Mouse (Mus musculus): ENCODE data around the gene Cacng6. TPM values are rescaled to one million over a fixed set of nuclear protein-coding genes. Genes with fewer than 3 reads are reported as not detected.

The Cacng6 gene
- polyA plus RNA-seq, 1 experiment = 0.12 TPM

DNA sequence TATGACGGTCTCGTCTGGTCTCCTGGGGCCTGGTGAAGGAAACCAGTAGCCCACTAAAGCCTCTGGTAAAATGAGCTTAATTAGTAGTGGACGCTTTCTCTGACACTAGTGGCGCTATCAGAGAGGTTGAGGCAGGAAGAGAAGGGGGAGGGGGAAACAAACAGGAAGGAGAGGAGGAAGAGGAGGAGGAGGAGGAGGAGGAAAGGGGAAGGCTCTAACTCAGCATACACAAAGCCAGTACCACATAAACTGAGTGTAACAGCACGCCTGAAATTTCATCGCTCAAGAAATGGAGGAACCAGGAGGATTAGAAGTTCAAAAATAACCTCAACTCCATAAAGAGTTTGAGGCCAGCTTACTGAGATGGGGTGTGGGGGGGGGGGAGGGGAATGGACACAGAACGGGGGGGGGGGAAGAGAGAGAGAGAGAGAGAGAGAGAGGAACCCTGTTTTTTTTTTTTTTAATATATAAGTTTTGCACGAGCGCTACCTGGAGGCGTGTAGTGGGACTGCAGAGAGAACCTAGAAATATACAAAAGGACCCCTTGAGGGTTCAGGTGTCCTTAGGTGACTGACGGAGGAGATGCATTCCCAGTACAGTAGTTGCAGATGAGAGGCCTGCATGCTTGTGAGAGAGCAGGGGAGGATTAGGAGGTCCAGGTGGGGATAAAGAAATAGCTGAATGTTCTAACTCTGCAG lies 29.6 kb downstream of the Cacng6 start:
- WGBS = 54% methylated on average over 11 of the region's 11 CpGs
- no peak for DNase-seq (ENCODE audit: low read depth, low spot score)

- 93% methylated on average over 10 of the region's 10 CpGs for WGBS
- DNase-seq (ENCODE audit: low read depth, low spot score) = no peak
Measured at GRCm38 (mm10) chr7:3457111-3457840, 33.3 kb downstream of the Cacng6 start.

- no peak for DNase-seq (ENCODE audit: low read depth, low spot score)
- WGBS = 72% methylated on average over 9 of the region's 9 CpGs
Measured at GRCm38 (mm10) chr7:3457841-3458217, 33.8 kb downstream of the Cacng6 start.

GRCm38 (mm10) chr7:3460261-3460660 lies 36.3 kb downstream of the Cacng6 start:
- no peak for DNase-seq (ENCODE audit: low read depth, low spot score)
- WGBS = 81% methylated on average over 8 of the region's 8 CpGs

DNA sequence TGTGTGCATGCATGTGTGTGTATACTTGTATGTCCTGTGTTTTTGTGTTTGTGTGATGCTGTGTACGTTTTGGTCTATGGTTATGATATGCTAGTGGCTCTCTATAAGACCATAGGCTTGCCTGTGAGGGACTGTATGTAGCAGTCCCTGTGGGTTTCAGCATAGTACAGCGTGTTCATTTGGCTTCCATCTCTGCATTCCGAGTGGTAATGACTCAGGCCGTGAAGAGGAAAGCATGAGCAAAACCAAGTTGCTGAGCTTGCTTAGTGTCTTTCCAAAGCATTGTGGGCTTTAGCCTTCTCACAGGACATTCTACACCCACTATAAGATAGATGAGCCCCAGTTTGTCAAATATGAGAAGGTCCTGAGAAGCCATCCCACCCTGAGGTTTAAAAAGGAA lies 39.3 kb downstream of the Cacng6 start:
- no peak for DNase-seq (ENCODE audit: low read depth, low spot score)
- 71% methylated on average over 4 of the region's 4 CpGs for WGBS

DNA sequence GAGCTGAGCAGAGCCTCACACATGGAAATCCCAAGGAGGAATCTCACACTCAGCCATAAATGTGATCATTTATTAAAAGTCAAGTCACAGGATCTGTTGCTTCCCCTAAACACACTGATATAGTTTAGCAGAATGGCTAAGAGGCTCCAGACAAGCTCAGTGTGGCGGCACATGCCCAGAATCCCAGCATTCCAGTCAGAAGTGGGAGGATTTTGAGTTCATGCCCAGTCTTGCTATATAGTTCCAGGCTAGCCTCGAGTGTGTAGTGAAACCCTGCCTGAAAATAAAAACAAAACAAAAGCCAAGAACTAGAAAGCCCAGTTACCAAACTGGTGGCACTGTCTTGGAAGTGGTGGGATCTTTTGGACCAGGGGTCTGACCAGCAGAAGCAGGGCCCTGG lies 44.6 kb downstream of the Cacng6 start:
- DNase-seq (ENCODE audit: low read depth, low spot score) = no peak

GRCm38 (mm10) chr7:3472774-3473173 lies 48.8 kb downstream of the Cacng6 start:
- no peak for DNase-seq (ENCODE audit: low read depth, low spot score)
- WGBS = 75% methylated on average over 3 of the region's 3 CpGs

More for the DNA sequence above, 44.6 kb downstream of the Cacng6 start:
- WGBS = 39% methylated on average over 2 of the region's 2 CpGs

- WGBS = 12% methylated on average over 19 of the region's 19 CpGs
- DNase-seq (ENCODE audit: low read depth, low spot score) = no peak
Measured at GRCm38 (mm10) chr7:3474291-3475080, 50.5 kb downstream of the Cacng6 start.

GRCm38 (mm10) chr7:3476728-3477127 lies 52.7 kb downstream of the Cacng6 start:
- no peak for DNase-seq (ENCODE audit: low read depth, low spot score)
- WGBS = 67% methylated on average over 5 of the region's 5 CpGs

DNA sequence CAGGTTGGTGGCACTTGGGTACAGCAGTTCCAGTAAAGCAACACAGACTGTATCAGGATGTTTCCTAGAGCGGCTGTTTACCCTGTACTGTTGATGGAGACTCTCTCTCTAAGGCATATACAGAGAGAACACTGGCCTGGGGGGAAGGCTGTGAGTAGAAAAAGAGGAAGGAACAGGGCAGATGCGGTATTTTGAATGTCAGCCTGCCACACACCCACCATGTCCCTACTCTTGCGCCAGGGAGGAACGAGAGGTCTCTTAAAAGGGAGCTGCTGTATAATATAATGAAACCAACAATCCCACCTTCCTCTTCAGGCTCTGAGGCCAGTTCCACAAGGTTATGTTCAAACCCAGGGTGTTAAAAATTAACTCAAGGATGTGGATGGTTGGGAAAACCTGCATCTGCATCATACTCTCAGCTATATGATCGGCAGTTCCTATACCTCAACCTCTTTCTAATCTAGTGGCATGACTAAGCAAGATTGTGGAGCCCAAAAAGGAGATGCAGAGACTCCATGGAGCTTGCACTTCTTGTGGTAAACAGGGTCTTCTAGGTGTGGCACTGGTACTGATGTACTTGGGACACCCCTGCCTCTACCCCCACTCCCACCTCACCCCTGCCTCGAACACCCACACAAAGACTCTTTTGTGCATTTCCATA lies 58.1 kb downstream of the Cacng6 start:
- WGBS = 80% methylated on average over 6 of the region's 6 CpGs
- DNase-seq (ENCODE audit: low read depth, low spot score) = no peak

Other genes starting within 250 kb of the Cacng6 start
- 0.12 TPM in 1 of 2 replicates, not detected in the other for gene Nlrp12, start 174.5 kb upstream of the Cacng6 start, polyA plus RNA-seq (2012; rRNA removed)
- gene Myadm, start 135.1 kb upstream of the Cacng6 start, polyA plus RNA-seq (2012; rRNA removed) = 127 and 164 TPM in 2 replicates
- 0.51 and 0.99 TPM in 2 replicates for gene Prkcg, start 135.0 kb upstream of the Cacng6 start, polyA plus RNA-seq (2012; rRNA removed)
- 4.0 and 5.9 TPM in 2 replicates for gene Cacng7, start 91.2 kb upstream of the Cacng6 start, polyA plus RNA-seq (2012; rRNA removed)
- 0.20 and 0.38 TPM in 2 replicates for gene Cacng8, start 33.5 kb upstream of the Cacng6 start, polyA plus RNA-seq (2012; rRNA removed)
- gene Tarm1, start 78.4 kb downstream of the Cacng6 start, polyA plus RNA-seq (2012; rRNA removed) = 0.14 and 0.22 TPM in 2 replicates
- gene Oscar, start 192.0 kb downstream of the Cacng6 start, polyA plus RNA-seq (2012; rRNA removed) = 0.05 and 0.24 TPM in 2 replicates
- gene Ndufa3, start 193.2 kb downstream of the Cacng6 start, polyA plus RNA-seq (2012; rRNA removed) = 386 and 407 TPM in 2 replicates
- gene Tfpt, start 205.7 kb downstream of the Cacng6 start, polyA plus RNA-seq (2012; rRNA removed) = 7.8 and 9.0 TPM in 2 replicates
- 27.6 and 28.5 TPM in 2 replicates for gene Prpf31, start 205.8 kb downstream of the Cacng6 start, polyA plus RNA-seq (2012; rRNA removed)
- 63.0 and 68.0 TPM in 2 replicates for gene Cnot3, start 221.1 kb downstream of the Cacng6 start, polyA plus RNA-seq (2012; rRNA removed)
- gene Leng1, start 241.6 kb downstream of the Cacng6 start, polyA plus RNA-seq (2012; rRNA removed) = 6.5 and 7.4 TPM in 2 replicates

Measured in large intestine, adult 2 months (tissue).